Mouse (Mus musculus) lung, embryonic 14.5 days (tissue): ENCODE measurements around the gene Ssh3. TPM values are rescaled to one million over a fixed set of nuclear protein-coding genes. Genes with fewer than 3 reads are reported as not detected.
A peak's percentile ranks its signal among the peaks of the same experiment; 100 is the strongest.

ENCODE experiments used
- ATAC-seq: fragments of 200-750 bp; cut with Nextera tagmentation; 2 replicates; pipeline ENCODE4 v1.8.0; 2017; ENCODE audit warnings: mild to moderate bottlenecking, moderate TSS enrichment, moderate library complexity; ENCODE audit not compliant: insufficient read depth
- DNase-seq: peaks from one replicate; pipeline ENCODE4 v3.0.0-alpha.2; 2015
- H3K27ac ChIP-seq: fragments of 300-500 bp; sonication (generic); 2 replicates; pipeline ENCODE4 v1.5.1; 2014; ENCODE audit warnings: low read depth, mild to moderate bottlenecking, moderate library complexity
- H3K27me3 ChIP-seq: fragments of 300-500 bp; sonication (generic); 2 replicates; pipeline ENCODE4 v1.6.1; 2014; ENCODE audit warnings: low read length, control low read depth; ENCODE audit not compliant: insufficient read depth
- H3K36me3 ChIP-seq: fragments of 300-500 bp; sonication (generic); 2 replicates; pipeline ENCODE4 v1.6.1; 2014; ENCODE audit warnings: control low read depth; ENCODE audit not compliant: insufficient read depth
- H3K4me1 ChIP-seq: fragments of 300-500 bp; sonication (generic); 2 replicates; pipeline ENCODE4 v1.6.1; 2014; ENCODE audit warnings: antibody characterized with exemption, control low read depth; ENCODE audit not compliant: insufficient read depth
- H3K4me2 ChIP-seq: fragments of 300-500 bp; sonication (generic); 2 replicates; pipeline ENCODE4 v1.6.1; 2014; ENCODE audit warnings: mild to moderate bottlenecking
- H3K4me3 ChIP-seq: fragments of 300-500 bp; sonication (generic); 2 replicates; pipeline ENCODE4 v1.5.1; 2014; ENCODE audit warnings: low read depth, low read length
- H3K9ac ChIP-seq: fragments of 300-500 bp; sonication (generic); 2 replicates; pipeline ENCODE4 v1.6.1; 2014
- H3K9me3 ChIP-seq: fragments of 300-500 bp; sonication (generic); 2 replicates; pipeline ENCODE4 v1.6.1; 2016; ENCODE audit warnings: low read depth, low read length, control low read depth
- CTCF ChIP-seq: IDR thresholded peaks from 2 replicates; pipeline ENCODE4 v1.5.1; 2016; ENCODE audit warnings: antibody characterized with exemption, low read depth
- WGBS: fragments of 180-500 bp; shearing (Covaris S2); extraction: QIAGEN DNeasy Blood & Tissue Kit; methylation state at CpG from one replicate; pipeline ENCODE4 v1.1.7; 2014; 5-methylcytosine and 5-hydroxymethylcytosine counted together
- microRNA-seq: library from miRNA; unstranded; fragments of <30 nt; microRNA quantifications from one replicate; pipeline ENCODE4, GENCODE M21; 2016; ENCODE audit warnings: borderline number of aligned reads
- polyA plus RNA-seq: library from polyadenylated mRNA; unstranded; fragments of >200 nt; fragmentation: Nextera tagmentation; extraction: Ambion mirVana; gene quantifications from 2 replicates; pipeline ENCODE4 v1.2.1, GENCODE M21; 2014

Gene Ssh3
- polyA plus RNA-seq, 1 experiment from 2014 or later: 10.6 TPM

GRCm38 (mm10) chr19:4213524-4213974, 55.4 kb downstream of the Ssh3 start:
- no peak for TF ChIP-seq CTCF
- peak overlapping the region; percentile 96 for H3K4me2 ChIP-seq
- peak overlapping the region; percentile 88 for H3K27ac ChIP-seq
- 0 out of 2 replicates have a peak, but pooled peaks cover 6% of the 10 kb centered on the region for H3K27me3 ChIP-seq
- DNase-seq (peak; percentile 50), ATAC-seq (no peak; the same call in 1 of the 2 replicates)
- WGBS: 9% methylated on average over 9 of the region's 9 CpGs
- peak overlapping the region; percentile 85 for H3K4me3 ChIP-seq
- H3K36me3 ChIP-seq: no peaks in the 10 kb centered on the region
- H3K4me1 ChIP-seq: peaks cover 23% of the 10 kb centered on the region
- H3K9ac ChIP-seq: peak overlapping the region; percentile 89
- H3K9me3 ChIP-seq: no peaks in the 10 kb centered on the region

- Histone ChIP-seq H3K9me3 (no peaks in the 10 kb centered on the region), H3K4me3 (no peak overlapping the region), H3K27ac (no peak overlapping the region), H3K4me1 (peaks cover 15% of the 10 kb centered on the region), H3K9ac (no peak overlapping the region), H3K4me2 (no peak overlapping the region), H3K27me3 (0 out of 2 replicates have a peak, but pooled peaks cover 6% of the 10 kb centered on the region), H3K36me3 (no peaks in the 10 kb centered on the region)
- DNase-seq: no peak
- 49% methylated on average over 4 of the region's 4 CpGs for WGBS
- no peak for TF ChIP-seq CTCF
- ATAC-seq: no peak
These were observed 56.9 kb downstream of the Ssh3 start for GRCm38 (mm10) chr19:4211891-4212588.

Small RNA genes lying within 50 kb of the gene (microRNA-seq; reads per million reads assigned to microRNA genes)
- not detected for gene Gm26115
- gene Mir6985: not detected

Other genes with a start within 250 kb of the Ssh3 start
- 424 and 468 TPM in 2 replicates for gene Gstp1, start 231.2 kb downstream of the Ssh3 start, polyA plus RNA-seq
- 2.9 and 3.4 TPM in 2 replicates for gene Gstp2, start 223.2 kb downstream of the Ssh3 start, polyA plus RNA-seq
- not detected in 2 replicates for gene Gstp3, start 209.6 kb downstream of the Ssh3 start, polyA plus RNA-seq
- not detected in 2 replicates for gene Cabp2, start 187.6 kb downstream of the Ssh3 start, polyA plus RNA-seq
- gene Cdk2ap2, start 172.0 kb downstream of the Ssh3 start, polyA plus RNA-seq: 76.6 and 76.8 TPM in 2 replicates
- gene Pitpnm1, start 169.2 kb downstream of the Ssh3 start, polyA plus RNA-seq: 5.5 and 7.3 TPM in 2 replicates
- gene Aip, start 143.3 kb downstream of the Ssh3 start, polyA plus RNA-seq: 93.5 and 94.5 TPM in 2 replicates
- not detected in 2 replicates for gene Gpr152, start 129.4 kb downstream of the Ssh3 start, polyA plus RNA-seq
- 0.09 TPM in 1 of 2 replicates, not detected in the other for gene Cabp4, start 125.1 kb downstream of the Ssh3 start, polyA plus RNA-seq
- gene Coro1b, start 120.6 kb downstream of the Ssh3 start, polyA plus RNA-seq: 134 and 148 TPM in 2 replicates
- gene Ptprcap, start 115.6 kb downstream of the Ssh3 start, polyA plus RNA-seq: 0.81 and 1.1 TPM in 2 replicates
- gene Rps6kb2, start 105.8 kb downstream of the Ssh3 start, polyA plus RNA-seq: 37.9 and 43.2 TPM in 2 replicates
- 1.7 and 2.5 TPM in 2 replicates for gene Carns1, start 93.7 kb downstream of the Ssh3 start, polyA plus RNA-seq
- gene Tbc1d10c, start 77.9 kb downstream of the Ssh3 start, polyA plus RNA-seq: 1.8 and 2.4 TPM in 2 replicates
- 960 and 994 TPM in 2 replicates for gene Ppp1ca, start 77.1 kb downstream of the Ssh3 start, polyA plus RNA-seq
- gene Rad9a, start 67.5 kb downstream of the Ssh3 start, polyA plus RNA-seq: 42.1 and 47.4 TPM in 2 replicates
- gene Clcf1, start 54.9 kb downstream of the Ssh3 start, polyA plus RNA-seq: 4.4 and 5.0 TPM in 2 replicates
- gene AC109138.7, start 54.8 kb downstream of the Ssh3 start, polyA plus RNA-seq: not detected in 2 replicates
- gene Pold4, start 37.3 kb downstream of the Ssh3 start, polyA plus RNA-seq: 22.6 and 22.8 TPM in 2 replicates
- 2.4 and 2.8 TPM in 2 replicates for gene Ankrd13d, start 14.0 kb upstream of the Ssh3 start, polyA plus RNA-seq
- gene Grk2, start 37.0 kb upstream of the Ssh3 start, polyA plus RNA-seq: 19.4 and 23.0 TPM in 2 replicates
- gene Kdm2a, start 129.1 kb upstream of the Ssh3 start, polyA plus RNA-seq: 56.2 and 63.1 TPM in 2 replicates
- 33.7 and 46.0 TPM in 2 replicates for gene Rhod, start 170.3 kb upstream of the Ssh3 start, polyA plus RNA-seq
- gene Syt12, start 208.3 kb upstream of the Ssh3 start, polyA plus RNA-seq: 1.3 and 1.8 TPM in 2 replicates
- not detected in 2 replicates for gene 2010003K11Rik, start 229.4 kb upstream of the Ssh3 start, polyA plus RNA-seq
- gene Pcx, start 241.3 kb upstream of the Ssh3 start, polyA plus RNA-seq: 12.7 and 14.0 TPM in 2 replicates